Mouse (Mus musculus): ENCODE measurements around the gene Gm36210. TPM values are rescaled to one million over a fixed set of nuclear protein-coding genes. Genes with fewer than 3 reads are reported as not detected.
A peak's percentile ranks its signal among the peaks of the same experiment; 100 is the strongest.
"Not testable (repeated sequence)": the region's sequence is repeated elsewhere in the genome, so short reads cannot be mapped to it uniquely, and the experiment has no call there.

The Gm36210 gene
- polyA plus RNA-seq, 1 experiment from 2014 or later: not detected

- Histone ChIP-seq H3K36me3 (ENCODE audit: control insufficient read depth, insufficient read depth, low read length) (no peaks in the 10 kb centered on the region), H3K4me3 (ENCODE audit: low read length) (no peak within 1 kb of the TSS), H3K9me3 (ENCODE audit: control insufficient read depth, low read length) (no peaks in the 10 kb centered on the region; the same call in 1 of the 2 replicates), H3K9ac (ENCODE audit: low read length) (no peak within 1 kb of the TSS), H3K4me2 (ENCODE audit: low read depth, low read length) (no peak within 1 kb of the TSS), H3K4me1 (replicated peaks; ENCODE audit: control insufficient read depth, insufficient read depth, low read length) (peaks cover 14% of the 10 kb centered on the region), H3K27me3 (ENCODE audit: control insufficient read depth, insufficient read depth, low read depth, low read length) (no peaks in the 10 kb centered on the region), H3K27ac (ENCODE audit: low read length) (no peak within 1 kb of the TSS)
- no peak for ATAC-seq (ENCODE audit: low read depth)
- WGBS: 44% methylated on average over 6 of the region's 6 CpGs
Measured at GRCm38 (mm10) chr7:4870133-4870532, 36.2 kb downstream of the Gm36210 start, which contains the start of gene Isoc2b. Gene Isoc2b, minus strand, starts transcription at chr7:4870258.

GRCm38 (mm10) chr7:4866631-4867180 lies 39.6 kb downstream of the Gm36210 start:
- Histone ChIP-seq H3K4me2 (ENCODE audit: low read depth, low read length) (peak overlapping the region; percentile 61), H3K9ac (ENCODE audit: low read length) (peak overlapping the region; percentile 76), H3K27me3 (ENCODE audit: control insufficient read depth, insufficient read depth, low read depth, low read length) (no peaks in the 10 kb centered on the region), H3K27ac (ENCODE audit: low read length) (peak overlapping the region; percentile 80), H3K36me3 (ENCODE audit: control insufficient read depth, insufficient read depth, low read length) (no peaks in the 10 kb centered on the region), H3K9me3 (ENCODE audit: control insufficient read depth, low read length) (no peaks in the 10 kb centered on the region; the same call in 1 of the 2 replicates), H3K4me1 (replicated peaks; ENCODE audit: control insufficient read depth, insufficient read depth, low read length) (peaks cover 22% of the 10 kb centered on the region), H3K4me3 (ENCODE audit: low read length) (peak overlapping the region; percentile 66)
- WGBS: 32% methylated on average over 10 of the region's 10 CpGs
- ATAC-seq (ENCODE audit: low read depth): no peak

DNA sequence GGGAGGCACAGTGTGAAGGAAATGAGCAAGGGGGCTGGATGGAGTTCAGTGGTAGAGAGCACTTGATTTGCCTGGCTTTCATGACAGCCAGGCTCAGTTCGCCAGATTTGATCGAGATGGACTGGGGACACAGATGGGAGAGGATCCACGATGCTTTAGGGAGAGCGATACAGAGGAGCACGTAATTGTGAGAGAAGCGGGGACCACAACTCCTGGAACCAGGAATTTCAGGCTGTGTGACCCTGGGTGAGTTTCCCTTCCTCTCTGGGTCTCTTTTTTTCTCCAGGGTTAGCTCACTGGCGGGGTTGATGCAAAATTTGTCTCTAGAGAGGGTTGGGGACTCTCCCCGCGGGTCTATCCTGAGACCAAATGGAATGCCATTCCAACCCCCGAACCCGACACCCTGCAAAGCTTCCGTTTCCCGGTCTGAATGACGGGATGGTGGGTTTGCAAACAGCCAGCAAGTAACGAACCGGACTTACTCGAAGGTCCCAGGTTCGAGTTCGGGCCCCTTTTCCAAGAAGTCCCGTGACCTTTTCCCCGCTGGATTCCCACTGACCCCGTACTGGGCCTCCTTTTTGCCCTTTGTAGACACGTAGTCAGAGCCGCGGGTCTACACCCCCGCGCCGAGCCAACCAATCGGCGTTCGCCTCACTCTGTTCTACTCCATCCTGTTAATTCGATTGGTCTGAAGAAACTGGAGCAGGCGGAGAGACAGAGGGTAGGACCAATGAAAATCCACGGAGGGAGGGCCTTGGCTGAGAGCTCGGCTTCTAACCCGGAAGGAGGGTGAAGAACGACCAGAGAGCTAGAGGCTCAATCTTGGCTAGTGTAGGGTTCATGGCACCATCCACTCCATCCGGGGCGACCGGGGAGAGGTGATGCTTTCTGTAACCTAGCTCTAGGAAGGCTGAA lies 40.5 kb downstream of the Gm36210 start:
- peaks cover 22% of the 10 kb centered on the region for H3K4me1 ChIP-seq (replicated peaks; ENCODE audit: control insufficient read depth, insufficient read depth, low read length)
- peak overlapping the region; percentile 84 for H3K9ac ChIP-seq (ENCODE audit: low read length)
- no peaks in the 10 kb centered on the region; the same call in 1 of the 2 replicates for H3K9me3 ChIP-seq (ENCODE audit: control insufficient read depth, low read length)
- peak overlapping the region; percentile 80 for H3K27ac ChIP-seq (ENCODE audit: low read length)
- H3K27me3 ChIP-seq (ENCODE audit: control insufficient read depth, insufficient read depth, low read depth, low read length): no peaks in the 10 kb centered on the region
- ATAC-seq (ENCODE audit: low read depth): peak; percentile 99
- peak overlapping the region; percentile 77 for H3K4me2 ChIP-seq (ENCODE audit: low read depth, low read length)
- peak overlapping the region; percentile 66 for H3K4me3 ChIP-seq (ENCODE audit: low read length)
- 4% methylated on average over 40 of the region's 40 CpGs for WGBS
- no peaks in the 10 kb centered on the region for H3K36me3 ChIP-seq (ENCODE audit: control insufficient read depth, insufficient read depth, low read length)

GRCm38 (mm10) chr7:4865090-4865489 lies 41.2 kb downstream of the Gm36210 start:
- Histone ChIP-seq H3K4me2 (ENCODE audit: low read depth, low read length) (peak overlapping the region; percentile 77), H3K9me3 (ENCODE audit: control insufficient read depth, low read length) (no peaks in the 10 kb centered on the region; the same call in 1 of the 2 replicates), H3K4me3 (ENCODE audit: low read length) (peak overlapping the region; percentile 66), H3K9ac (ENCODE audit: low read length) (peak overlapping the region; percentile 84; the same call in 1 of the 2 replicates), H3K36me3 (ENCODE audit: control insufficient read depth, insufficient read depth, low read length) (no peaks in the 10 kb centered on the region), H3K27ac (ENCODE audit: low read length) (peak overlapping the region; percentile 76; the same call in 1 of the 2 replicates), H3K27me3 (ENCODE audit: control insufficient read depth, insufficient read depth, low read depth, low read length) (no peaks in the 10 kb centered on the region), H3K4me1 (replicated peaks; ENCODE audit: control insufficient read depth, insufficient read depth, low read length) (peaks cover 22% of the 10 kb centered on the region)
- WGBS: 66% methylated on average over 5 of the region's 5 CpGs
- ATAC-seq (ENCODE audit: low read depth): no peak

GRCm38 (mm10) chr7:4864130-4864845 lies 42.0 kb downstream of the Gm36210 start:
- WGBS: 67% methylated on average over 5 of the region's 5 CpGs
- H3K27me3 ChIP-seq (ENCODE audit: control insufficient read depth, insufficient read depth, low read depth, low read length): no peaks in the 10 kb centered on the region
- no peak overlapping the region for H3K4me2 ChIP-seq (ENCODE audit: low read depth, low read length)
- no peaks in the 10 kb centered on the region; the same call in 1 of the 2 replicates for H3K9me3 ChIP-seq (ENCODE audit: control insufficient read depth, low read length)
- H3K4me3 ChIP-seq (ENCODE audit: low read length): no peak overlapping the region
- no peaks in the 10 kb centered on the region for H3K36me3 ChIP-seq (ENCODE audit: control insufficient read depth, insufficient read depth, low read length)
- no peak overlapping the region for H3K27ac ChIP-seq (ENCODE audit: low read length)
- H3K9ac ChIP-seq (ENCODE audit: low read length): no peak overlapping the region
- peaks cover 22% of the 10 kb centered on the region for H3K4me1 ChIP-seq (replicated peaks; ENCODE audit: control insufficient read depth, insufficient read depth, low read length)
- ATAC-seq (ENCODE audit: low read depth): no peak

- WGBS: 68% methylated on average over 7 of the region's 7 CpGs
- Histone ChIP-seq H3K27me3 (ENCODE audit: control insufficient read depth, insufficient read depth, low read depth, low read length) (no peaks in the 10 kb centered on the region), H3K4me1 (replicated peaks; ENCODE audit: control insufficient read depth, insufficient read depth, low read length) (peaks cover 22% of the 10 kb centered on the region), H3K9me3 (ENCODE audit: control insufficient read depth, low read length) (no peaks in the 10 kb centered on the region; the same call in 1 of the 2 replicates), H3K4me3 (ENCODE audit: low read length) (no peak overlapping the region), H3K4me2 (ENCODE audit: low read depth, low read length) (no peak overlapping the region), H3K27ac (ENCODE audit: low read length) (peak overlapping the region; percentile 68), H3K9ac (ENCODE audit: low read length) (no peak overlapping the region), H3K36me3 (ENCODE audit: control insufficient read depth, insufficient read depth, low read length) (no peaks in the 10 kb centered on the region)
- no peak for ATAC-seq (ENCODE audit: low read depth)
Measured at GRCm38 (mm10) chr7:4863541-4864080, 42.7 kb downstream of the Gm36210 start.

DNA sequence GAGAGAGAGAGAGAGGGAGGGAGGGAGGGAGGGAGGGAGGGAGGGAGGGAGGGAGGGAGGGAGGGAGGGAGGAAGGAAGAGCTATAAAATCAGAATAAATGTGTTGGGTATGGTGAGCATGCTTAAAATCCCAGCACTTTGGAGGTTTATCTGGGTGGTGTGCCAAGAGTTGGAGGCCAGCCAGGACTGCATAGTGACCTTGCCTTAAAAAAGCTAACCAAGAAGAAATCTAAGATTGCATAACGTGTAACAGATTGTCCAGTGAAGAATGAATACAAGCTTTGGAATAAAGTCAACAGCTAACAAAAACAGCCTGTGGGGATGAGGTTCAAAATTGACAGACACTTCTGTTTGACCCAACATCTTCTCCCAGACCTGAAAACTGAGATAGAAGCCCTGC lies 43.3 kb downstream of the Gm36210 start:
- Histone ChIP-seq H3K4me1 (replicated peaks; ENCODE audit: control insufficient read depth, insufficient read depth, low read length) (peaks cover 22% of the 10 kb centered on the region), H3K4me2 (ENCODE audit: low read depth, low read length) (no peak overlapping the region), H3K9me3 (ENCODE audit: control insufficient read depth, low read length) (no peaks in the 10 kb centered on the region; the same call in 1 of the 2 replicates), H3K9ac (ENCODE audit: low read length) (no peak overlapping the region), H3K27me3 (ENCODE audit: control insufficient read depth, insufficient read depth, low read depth, low read length) (no peaks in the 10 kb centered on the region), H3K27ac (ENCODE audit: low read length) (peak overlapping the region; percentile 68), H3K36me3 (ENCODE audit: control insufficient read depth, insufficient read depth, low read length) (no peaks in the 10 kb centered on the region), H3K4me3 (ENCODE audit: low read length) (no peak overlapping the region)
- peak; percentile 13; the same call in 1 of the 2 replicates for ATAC-seq (ENCODE audit: low read depth)
- 9% methylated on average over 1 of the region's 1 CpGs for WGBS

DNA sequence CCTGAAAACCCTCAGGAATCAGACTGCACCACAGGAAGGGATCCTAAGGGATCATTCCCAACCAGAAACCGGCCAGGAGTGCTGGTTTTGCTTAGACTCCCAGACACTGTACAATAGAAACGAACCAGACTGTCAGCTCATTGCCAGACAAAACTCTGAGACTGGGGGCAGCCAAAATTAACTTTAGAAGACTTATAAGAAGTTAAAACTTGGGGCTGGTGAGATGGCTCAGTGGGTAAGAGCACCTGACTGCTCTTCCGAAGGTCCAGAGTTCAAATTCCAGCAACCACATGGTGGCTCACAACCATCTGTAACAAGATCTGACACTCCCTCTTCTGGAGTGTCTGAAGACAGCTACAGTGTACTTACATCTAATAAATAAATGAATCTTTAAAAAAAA lies 45.4 kb downstream of the Gm36210 start:
- not testable (repeated sequence) for H3K27me3 ChIP-seq (ENCODE audit: control insufficient read depth, insufficient read depth, low read depth, low read length); H3K4me2 ChIP-seq (ENCODE audit: low read depth, low read length); H3K4me3 ChIP-seq (ENCODE audit: low read length); H3K36me3 ChIP-seq (ENCODE audit: control insufficient read depth, insufficient read depth, low read length); ATAC-seq (ENCODE audit: low read depth); H3K27ac ChIP-seq (ENCODE audit: low read length); H3K9me3 ChIP-seq (ENCODE audit: control insufficient read depth, low read length); H3K9ac ChIP-seq (ENCODE audit: low read length)
- peaks cover 14% of the 10 kb centered on the region for H3K4me1 ChIP-seq (replicated peaks; ENCODE audit: control insufficient read depth, insufficient read depth, low read length)
- WGBS: 69% methylated on average over 3 of the region's 3 CpGs

All from lung, embryonic 16.5 days (tissue).